Mouse (Mus musculus) c-Kit-positive CD71-positive TER-119-positive erythroid progenitor cells, embryonic 14.5 days (primary cell): ENCODE data around the gene Dnajb14.
"Not testable (repeated sequence)": the region's sequence is repeated elsewhere in the genome, so short reads cannot be mapped to it uniquely, and the experiment has no call there.

Experiments
- DNase-seq: peaks from one replicate; pipeline ENCODE4 v3.0.0-alpha.2; 2013; ENCODE audit warnings: low spot score

Dnajb14 gene

DNA sequence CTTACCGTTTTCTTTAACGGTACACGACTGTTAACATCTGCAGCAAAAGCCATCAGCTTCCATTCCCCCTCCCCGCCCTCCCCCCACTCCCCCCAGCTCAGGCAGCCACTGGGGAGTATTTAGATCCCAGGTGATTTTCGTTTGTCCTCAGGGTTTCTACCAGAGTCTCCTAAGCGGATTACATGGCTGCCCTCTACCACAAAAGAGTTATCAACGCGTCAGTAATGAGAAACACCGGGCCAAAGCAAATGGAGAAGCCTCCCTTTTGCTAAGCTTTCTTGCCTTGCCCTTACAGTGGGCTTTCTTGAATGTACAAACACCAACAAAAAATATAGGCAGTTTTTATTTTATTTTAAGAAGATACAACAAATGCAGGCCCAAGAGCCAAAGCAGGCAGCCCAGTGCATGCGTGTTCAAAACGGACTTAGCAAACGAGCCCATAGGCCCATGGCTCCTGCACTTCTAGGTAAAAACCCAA lies 50.3 kb downstream of the Dnajb14 start:
- DNase-seq = no peak

DNA sequence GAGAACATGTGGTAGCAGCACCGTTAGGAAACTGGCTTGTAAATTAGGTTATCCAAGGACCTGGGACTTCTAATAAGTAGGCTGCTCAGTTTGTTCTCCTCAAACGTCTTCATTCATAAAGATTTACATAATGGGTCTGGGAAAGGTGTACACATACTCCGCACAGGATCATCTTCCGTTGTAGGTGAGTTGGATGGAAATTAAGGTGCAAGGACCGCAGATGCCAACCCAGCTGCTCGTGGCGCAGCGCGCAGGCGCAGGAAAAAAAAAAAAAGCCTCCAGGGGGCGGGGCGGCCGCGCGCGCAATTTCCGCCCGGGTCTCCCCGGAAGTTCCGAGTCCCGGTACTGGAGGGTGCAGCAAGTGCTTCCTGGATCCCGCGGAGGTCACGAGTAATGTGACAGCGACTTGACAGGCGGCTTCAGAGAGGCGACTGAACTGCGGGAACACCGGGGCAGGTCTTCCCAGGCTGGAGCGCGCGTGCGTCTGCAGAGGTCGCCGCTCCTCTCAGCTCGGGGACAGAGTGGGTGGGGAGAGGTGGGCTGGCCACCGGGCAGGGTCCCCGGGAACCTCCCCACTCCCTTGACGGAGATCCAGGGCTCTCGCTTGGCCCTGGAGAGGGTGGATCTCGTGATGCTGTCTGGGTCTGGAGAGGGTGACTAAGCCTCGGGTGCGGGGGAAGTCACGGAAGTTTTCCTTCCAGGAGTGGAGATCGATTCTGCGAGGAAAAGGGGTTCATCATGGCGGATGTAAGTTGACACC lies 50.9 kb downstream of the Dnajb14 start, which contains the start of gene Lamtor3:
TSS of gene Lamtor3 (plus strand) at position 335 of the 760 bp plus-strand sequence.
- peak; percentile 84 for DNase-seq

DNA sequence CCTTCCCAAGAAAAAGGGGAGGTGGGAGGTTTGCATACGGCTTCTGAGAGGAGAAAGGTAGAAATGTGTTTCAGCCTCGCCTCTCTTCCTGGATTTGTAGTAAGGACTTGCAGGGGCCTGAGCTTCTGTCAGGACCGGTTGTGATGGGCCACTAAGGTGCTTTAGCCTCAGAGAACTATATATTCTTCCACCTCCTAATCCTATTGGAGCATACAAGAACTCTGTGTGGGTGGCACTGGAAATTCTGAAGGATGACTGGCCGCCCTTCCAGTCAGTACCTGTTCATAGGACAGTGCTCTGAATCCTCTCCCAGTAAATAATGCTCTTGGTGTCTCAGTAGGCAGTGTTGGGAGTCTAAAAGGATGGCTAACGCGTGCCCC lies 51.4 kb downstream of the Dnajb14 start:
- DNase-seq = no peak

DNA sequence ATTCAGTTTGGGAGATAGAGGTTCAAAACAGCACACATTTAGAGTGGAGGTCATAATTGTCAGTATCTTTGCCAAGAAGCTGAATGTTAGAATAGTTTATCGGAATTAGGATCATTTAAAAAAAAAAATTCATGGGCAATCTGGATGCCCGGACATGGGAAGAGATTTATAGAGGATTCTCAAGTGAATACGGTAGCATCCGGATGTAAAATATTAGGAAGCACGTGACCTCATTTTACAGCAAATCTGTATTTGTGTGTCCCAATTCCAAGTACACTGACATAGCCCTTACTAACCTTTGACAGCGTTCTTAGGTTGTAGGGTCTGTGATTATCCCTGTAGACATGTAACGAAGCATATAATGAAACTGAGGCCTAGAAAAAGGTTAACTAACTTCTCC lies 51.9 kb downstream of the Dnajb14 start:
- no peak for DNase-seq

DNA sequence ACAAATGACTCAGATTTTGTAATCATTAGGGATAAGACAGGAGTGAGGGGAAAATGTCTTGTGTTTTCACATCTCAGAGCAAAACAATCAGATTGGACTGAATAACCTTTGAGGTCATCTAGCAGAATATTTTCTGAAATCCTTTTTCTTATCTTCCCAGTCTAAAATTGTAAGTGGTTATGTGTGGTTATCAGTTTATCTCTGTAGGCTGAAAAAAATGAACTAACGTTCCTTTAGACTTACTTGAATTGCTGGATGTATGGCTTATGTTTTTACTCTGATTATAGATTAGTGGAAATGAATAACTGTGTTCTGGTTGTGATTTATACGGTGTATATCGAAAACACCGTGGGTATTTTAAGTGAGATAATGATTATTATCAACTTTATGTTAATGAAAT lies 53.1 kb downstream of the Dnajb14 start:
- no peak for DNase-seq

DNA sequence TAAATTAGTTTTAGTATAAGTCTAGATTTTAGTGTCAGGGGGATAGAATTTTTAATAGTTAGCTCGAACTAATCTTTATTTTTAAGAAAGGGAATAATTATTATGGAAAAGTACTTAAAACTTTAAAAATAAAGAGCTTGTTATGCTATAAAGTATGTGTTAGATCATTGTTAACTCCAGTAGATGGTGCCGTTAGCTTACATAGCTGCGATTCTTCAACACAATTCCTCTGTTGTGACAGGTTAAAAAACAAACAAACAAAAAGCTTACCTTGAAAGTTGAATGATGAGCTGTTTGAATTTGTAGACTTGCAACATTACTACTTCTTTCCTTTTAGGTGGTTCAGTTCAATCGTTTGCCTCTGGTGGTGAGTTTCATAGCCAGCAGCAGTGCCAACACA lies 59.5 kb downstream of the Dnajb14 start:
- no peak for DNase-seq

DNA sequence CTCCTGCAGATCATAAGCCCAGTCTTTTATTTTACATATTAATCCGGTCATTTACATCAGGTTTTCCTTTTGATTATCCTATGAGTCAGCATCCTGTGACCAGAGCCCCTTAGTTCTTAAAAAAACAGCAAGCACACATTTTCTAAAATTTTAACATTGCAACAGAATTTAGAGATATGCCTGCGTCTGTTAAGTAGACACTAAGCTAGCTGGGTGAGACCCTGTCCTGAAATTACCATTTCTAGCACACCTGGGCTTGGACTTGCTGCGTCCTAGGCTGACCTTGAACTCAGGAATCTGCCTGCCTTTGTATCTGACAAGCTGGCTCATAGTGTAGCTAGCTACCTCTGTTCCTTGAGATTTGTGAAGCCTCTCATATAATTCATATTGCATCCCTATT lies 62.5 kb downstream of the Dnajb14 start:
- DNase-seq = no peak

DNA sequence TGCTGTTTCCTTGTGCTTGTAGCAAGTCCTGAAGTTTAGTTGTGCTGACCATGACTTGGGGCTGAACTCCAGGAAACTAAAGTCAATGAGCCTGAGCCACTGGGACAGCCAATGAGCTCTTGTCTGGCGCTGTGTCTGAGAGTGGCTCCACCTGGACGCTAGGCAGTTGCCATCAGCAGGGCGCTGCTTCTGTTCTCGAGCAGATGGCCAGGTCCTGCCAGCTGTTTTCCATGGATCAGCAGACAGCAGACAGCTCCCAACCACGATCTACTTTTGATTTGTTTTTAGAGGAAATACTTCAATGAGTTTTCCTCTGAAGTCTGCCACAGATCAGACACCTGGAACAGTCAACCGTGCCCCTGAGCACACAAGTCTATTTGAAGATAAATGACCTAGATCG lies 65.3 kb downstream of the Dnajb14 start:
- no peak for DNase-seq

DNA sequence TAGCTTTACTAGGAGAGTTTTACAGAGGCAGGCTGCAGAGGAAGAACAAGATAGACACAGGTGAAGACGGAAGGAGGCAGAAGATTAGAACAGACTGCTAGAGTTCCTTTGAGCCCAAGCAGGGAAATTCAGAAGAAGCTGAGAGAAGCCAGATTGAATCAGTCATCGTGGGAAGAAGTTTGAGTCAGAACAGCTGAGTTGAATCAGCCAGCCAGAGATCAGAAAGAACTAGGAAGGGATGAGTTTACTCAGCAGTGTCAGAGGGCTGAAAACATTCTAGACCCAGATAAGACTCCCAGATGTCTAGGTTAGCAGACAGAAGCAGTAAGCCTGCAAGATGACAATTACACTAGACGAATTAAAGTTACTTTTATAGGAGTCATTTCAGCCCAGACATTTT lies 66.5 kb downstream of the Dnajb14 start:
- no peak for DNase-seq

DNA sequence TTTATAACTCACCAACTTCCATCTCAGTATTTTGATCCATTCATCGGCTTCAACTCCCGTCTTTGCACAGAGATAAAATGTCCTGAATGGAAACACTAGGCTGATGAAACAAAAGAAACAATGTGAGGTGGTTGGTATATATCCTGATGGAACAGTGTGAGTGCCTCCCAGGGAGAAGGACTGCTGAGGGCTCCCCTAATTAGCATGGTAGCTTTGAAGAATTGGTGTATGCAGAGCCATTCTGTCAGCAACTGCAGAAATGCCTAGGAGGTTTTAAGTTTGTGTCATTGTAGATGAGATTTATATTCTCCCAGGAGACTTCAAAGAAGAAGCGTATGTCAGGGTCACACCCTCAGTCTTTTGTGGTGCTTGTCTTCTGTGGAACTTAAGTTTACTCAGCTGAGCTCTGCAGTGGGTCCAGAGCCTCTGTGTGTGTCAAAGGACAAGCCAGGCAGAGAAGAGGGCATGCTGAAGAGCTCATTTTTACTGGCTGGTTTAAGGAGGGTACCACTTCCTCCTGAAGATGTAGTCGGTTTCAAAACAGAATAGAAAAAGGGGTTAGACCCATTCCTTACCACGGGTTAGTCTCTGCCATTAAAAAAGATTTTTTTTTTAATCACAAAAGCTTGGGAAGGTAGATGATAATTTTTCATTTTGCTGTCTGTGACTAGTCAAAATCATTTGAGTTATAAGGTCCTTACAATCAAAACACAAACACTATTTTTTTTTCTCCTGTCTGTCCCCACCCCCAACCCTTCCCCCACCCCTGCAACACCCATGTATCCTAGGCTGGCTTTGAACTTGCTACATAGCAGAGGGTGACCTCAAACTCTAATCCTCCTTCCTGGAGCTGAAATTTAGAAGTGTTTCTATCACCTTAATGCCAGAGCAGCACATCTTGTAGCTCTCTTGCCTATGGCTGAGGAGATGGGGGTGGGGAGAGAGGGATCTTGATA lies 68.4 kb downstream of the Dnajb14 start:
- DNase-seq = no peak

DNA sequence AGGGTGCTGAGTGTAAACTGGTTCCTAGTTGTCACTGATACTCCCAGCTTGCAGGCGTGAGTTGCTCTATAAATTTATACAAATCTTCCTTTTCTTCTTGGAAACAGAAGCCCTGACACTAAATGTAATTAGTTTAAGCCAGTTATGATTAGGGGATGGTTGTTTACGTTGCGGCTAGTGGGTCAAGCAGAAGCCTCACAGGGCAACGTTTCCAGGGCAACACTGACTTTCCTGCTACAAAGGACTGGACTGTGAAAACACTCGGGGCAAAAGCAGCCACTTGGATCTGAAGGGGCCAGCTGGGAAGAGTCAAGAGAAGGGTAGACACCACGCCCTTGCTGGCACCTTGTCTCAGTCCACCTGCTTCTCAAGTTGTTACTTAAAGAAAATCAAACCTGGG lies 69.1 kb downstream of the Dnajb14 start:
- DNase-seq = no peak

DNA sequence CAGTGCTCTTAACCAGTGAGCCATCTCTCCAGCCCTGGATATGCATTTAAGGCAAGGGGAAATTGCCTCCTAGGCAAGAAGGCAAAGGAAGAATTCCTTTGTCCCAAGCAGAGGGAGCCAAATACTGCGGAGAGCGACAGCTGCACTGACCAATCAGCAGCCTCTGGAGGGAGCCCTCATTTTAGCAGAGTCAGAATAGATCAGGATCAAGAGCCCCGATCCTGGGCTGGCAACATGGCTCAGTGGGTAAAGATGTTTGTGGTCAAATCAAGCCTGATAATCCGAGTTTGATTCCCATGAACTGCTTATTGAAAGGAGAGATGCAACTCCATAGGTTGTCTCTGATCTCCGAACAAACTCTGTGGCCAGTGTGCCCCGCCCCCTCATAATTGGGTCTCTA lies 71.1 kb downstream of the Dnajb14 start:
- DNase-seq = no peak

DNA sequence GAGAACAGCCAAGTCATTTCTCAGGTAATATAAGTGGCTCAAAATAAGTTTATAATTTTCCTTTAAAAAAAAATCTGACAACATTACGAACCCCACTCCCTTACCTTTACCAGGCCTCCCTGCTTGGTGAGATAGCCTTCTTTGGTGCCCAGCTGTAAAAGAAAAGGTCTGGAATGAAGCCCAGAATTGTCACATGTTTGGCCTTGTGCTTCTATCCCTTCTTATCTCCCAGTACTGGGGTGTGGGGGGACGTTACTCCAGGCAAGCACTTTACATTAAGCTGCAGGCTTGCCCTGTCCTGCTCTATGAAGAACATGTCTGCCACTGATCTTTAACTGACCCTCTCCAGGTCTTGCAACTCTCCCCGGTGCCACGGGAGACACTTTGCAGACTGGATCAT lies 73.3 kb downstream of the Dnajb14 start:
- peak; percentile 70 for DNase-seq

DNA sequence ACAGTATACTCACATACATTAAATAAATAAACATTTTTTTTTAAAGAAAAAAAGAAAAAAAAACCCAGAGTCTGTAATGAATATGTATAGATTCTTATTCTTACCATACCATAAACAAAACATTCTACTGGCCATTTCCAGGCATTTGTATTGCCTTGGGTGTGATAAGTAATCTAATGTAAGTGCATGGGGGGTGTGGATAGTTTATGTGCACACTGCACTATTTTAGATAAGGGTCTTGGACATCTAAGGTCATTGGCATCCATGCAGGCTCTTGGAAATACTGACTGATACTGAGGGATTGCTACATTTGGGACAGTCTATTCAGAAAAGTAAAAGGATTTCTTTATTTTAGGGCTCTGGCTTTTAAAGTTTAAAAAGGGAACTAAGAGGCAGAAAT lies 74.1 kb downstream of the Dnajb14 start:
- DNase-seq = peak; percentile 49

DNA sequence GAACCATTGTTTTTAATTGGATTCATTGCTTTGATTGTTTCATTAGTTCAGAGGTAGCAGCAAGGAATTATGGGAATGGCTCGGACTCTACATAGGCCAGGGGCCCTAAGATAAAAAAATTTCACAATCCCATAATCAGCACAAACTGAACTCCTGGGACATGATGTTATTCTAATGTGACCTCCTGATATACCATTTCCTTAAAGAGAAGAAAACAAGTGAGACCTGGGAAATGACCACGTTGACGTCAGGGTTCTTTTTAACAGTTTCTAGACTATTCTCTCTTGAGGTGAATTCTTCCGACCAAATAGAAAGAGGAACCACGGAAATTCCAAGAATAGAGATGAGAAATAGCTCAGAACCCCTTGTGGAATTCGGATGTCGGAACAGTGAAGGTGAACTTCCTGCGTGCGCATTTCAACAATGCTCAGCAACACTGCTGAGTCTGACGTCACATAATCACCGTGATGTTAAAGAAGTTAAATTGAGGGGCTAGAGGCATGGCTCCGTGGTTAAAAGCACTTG lies 74.7 kb downstream of the Dnajb14 start:
- no peak for DNase-seq

DNA sequence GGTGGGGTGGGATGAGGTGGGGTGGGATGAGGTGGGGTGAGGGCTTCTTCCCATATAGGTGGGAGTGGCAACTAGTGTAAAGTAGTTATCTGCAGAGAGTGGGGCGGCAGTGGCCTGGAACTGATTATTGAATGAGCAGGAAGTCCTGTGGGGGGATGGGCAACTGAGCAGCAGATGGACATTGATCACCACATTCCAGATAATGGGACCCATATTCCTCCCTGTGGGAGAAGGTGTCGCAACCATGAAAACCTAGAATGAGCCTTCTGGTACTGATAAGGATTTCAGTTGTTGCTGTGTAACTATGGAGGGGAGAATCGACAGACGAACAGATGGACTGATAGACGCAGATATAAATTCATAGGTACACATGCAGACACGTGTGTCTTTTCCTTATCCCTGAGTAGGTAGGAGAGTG lies 76.3 kb downstream of the Dnajb14 start:
- DNase-seq = peak; percentile 64

DNA sequence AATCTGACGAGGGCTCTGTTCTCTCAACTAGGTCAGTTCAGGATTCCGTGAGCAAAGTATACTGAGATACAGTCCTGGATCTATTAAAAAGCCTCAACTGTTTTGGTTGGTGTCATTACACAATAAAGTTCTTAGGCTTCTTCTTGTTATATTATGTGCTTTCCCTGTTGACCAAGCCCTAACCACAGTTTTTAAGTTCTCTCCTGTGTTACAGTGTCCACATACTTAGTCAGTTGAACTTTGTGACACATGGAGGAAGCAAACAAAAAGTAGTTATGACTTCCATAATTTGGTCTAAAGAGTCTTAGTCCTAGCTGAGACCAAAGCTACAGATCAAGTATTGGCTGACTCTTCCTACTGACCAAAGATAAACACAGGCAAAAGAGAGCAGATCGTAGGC lies 79.4 kb downstream of the Dnajb14 start:
- no peak for DNase-seq

DNA sequence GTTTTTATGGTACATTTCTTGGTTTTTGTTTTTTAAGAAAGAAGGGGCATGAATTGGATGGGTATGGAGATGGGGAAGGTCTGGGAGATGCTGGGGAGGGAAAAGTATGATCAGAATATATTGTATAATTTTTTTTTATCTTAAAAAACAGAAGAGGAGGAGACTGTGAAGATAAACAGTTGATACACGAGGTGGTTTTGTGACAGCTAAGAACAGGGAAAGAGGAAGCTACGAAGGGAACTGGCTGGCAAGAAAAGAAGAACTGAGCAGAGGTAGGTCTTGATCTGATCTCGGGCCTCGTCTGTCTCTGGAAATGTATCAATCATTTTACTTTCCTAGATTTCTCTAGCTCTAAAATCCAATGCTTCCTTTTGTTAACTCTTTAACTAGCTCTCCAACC lies 80.0 kb downstream of the Dnajb14 start:
- DNase-seq = no peak

DNA sequence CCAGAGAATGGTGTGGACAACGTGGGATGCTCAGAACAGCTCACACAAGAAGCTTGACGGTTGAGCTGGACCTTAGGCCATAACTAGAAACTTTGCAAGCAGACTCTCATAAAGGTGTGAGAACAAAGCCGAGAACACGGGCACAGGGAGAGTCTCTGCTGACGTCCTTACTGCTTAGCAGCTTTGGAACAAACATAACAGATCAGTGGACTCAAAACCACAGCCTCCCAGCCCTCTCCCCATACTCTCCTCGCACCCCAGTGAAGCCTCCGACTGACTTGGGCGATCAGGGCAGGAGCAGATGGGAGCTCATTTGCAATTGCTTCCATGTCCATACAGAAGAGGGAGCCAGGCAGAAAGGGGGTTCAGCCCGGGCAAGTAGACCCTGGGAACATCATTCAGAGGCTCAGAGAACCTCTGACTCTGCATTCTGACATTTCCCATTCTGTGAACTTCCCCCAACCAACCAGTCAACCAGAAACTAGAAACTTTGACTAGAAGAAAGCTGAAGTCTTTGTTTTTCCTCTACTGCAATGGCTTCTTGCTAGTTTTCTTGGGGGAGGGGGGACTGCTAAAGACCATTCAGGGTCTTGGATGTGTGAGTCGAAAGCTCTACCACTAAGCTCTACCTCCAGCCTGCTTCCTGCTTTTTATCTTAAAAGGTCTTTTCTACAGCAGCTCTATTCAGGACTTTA lies 82.9 kb downstream of the Dnajb14 start:
- no peak for DNase-seq

DNA sequence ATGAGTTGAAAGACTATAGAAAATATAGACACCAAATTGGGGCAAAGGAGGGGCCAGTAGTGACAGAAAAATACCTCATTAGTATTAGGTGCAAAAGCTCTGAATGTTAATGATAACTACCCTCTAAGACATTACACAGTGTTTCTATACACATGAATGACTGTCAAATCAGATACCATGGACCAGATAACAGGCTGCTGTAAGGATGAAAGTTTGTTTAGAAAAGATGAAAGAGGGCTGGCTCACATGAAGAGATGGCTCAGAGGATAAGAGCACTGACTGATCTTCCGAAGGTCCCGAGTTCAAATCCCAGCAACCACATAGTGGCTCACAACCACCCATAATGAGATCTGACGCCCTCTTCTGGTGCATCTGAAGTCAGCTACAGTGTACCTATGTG lies 83.8 kb downstream of the Dnajb14 start:
- not testable (repeated sequence) for DNase-seq

DNA sequence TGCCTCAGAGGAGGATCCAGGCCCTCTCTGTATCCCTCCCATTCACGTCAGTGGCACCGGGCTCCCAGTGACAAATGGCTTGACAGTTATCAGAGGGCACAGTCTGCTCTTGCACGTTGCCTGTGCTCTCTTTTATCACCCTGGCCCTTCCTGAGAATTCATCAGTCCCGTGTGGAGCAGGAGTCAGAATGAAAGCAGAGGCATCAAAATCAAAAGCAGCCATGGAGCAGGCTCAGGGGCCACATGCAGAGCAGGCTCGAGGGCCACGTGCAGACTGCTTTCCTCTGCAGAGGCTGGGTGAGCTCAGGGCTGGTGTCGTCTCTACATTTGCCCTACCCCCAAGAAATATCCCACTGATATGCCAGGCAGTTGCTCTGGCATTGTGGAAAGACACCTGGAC lies 84.3 kb downstream of the Dnajb14 start:
- DNase-seq = peak; percentile 66

DNA sequence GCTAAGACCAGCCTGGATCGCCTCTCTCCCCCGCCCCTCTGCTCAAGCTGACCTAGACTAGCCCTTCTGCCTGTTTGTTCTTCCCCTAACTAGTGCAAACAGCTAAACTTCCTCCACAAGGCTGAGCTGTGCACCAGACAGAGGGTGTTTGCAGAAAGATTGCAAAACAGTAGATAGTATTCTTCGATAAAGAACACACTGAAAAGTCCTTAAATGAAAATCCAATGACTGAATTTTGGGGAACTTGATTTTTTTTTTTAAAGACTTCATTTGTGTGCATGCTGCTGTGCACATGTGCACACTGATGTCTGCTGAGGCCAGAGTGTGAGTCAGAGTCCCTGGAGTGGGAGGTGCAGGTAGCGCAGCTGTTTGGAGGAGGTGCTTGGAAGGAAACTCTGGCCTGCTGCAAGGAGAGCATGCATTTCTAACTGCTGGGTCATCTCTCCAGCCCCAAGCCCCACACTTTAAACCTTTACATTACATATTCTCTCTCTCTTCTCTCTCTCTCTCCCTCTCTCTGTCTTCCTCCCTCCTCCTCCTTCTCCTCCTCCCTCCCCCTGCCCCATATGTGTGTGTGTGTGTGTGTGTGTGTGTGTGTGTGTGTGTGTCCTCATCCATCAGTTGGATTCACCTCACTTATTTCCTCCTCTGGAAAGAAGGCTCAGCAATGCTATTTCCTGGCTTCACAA lies 84.9 kb downstream of the Dnajb14 start:
- DNase-seq = no peak
